Mouse (Mus musculus) frontal cortex, adult (tissue): ENCODE measurements around the gene Plau.

Source experiments
- ATAC-seq: cut with Nextera tagmentation; 2 replicates; pipeline ENCODE4 v1.9.2; 2017; ENCODE audit warnings: mild to moderate bottlenecking, moderate library complexity, mixed read lengths; ENCODE audit not compliant: low TSS enrichment

Gene Plau

GRCm38 (mm10) chr14:20836171-20836904 lies at the start of gene Plau:
Gene Plau (plus strand): TSS chr14:20836660.
- peak; percentile 32 for ATAC-seq

GRCm38 (mm10) chr14:20788151-20788550 lies 48.3 kb upstream of the Plau start:
- no peak for ATAC-seq

DNA sequence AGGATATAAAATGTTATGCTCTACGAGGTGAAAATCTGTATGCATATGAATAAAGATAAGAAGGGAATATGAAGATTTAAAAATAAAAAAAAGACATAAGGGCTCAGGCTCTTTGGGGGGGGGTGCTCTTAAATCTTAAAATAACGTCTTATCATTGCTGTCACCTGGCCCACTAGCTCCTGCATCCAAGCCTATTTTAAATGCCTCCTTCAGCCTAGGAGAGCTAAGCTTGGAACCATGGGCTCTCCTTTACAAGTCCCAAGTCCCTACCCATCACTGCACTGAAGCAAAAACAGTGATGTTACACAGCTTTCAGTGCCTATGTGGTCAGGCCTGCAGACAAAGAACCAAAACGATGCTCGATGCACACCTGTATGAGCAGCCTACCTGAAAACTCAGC lies 46.9 kb upstream of the Plau start:
- no peak for ATAC-seq

- peak; percentile 5; the same call in 1 of the 2 replicates for ATAC-seq
Observed at GRCm38 (mm10) chr14:20790445-20790844, 46.0 kb upstream of the Plau start.

GRCm38 (mm10) chr14:20790996-20791395 lies 45.5 kb upstream of the Plau start:
- ATAC-seq: peak; percentile 6; the same call in 1 of the 2 replicates

- ATAC-seq: 0 out of 2 replicates have a peak, but pooled peaks have one; percentile 4
Observed at GRCm38 (mm10) chr14:20791511-20792242, 44.8 kb upstream of the Plau start.

DNA sequence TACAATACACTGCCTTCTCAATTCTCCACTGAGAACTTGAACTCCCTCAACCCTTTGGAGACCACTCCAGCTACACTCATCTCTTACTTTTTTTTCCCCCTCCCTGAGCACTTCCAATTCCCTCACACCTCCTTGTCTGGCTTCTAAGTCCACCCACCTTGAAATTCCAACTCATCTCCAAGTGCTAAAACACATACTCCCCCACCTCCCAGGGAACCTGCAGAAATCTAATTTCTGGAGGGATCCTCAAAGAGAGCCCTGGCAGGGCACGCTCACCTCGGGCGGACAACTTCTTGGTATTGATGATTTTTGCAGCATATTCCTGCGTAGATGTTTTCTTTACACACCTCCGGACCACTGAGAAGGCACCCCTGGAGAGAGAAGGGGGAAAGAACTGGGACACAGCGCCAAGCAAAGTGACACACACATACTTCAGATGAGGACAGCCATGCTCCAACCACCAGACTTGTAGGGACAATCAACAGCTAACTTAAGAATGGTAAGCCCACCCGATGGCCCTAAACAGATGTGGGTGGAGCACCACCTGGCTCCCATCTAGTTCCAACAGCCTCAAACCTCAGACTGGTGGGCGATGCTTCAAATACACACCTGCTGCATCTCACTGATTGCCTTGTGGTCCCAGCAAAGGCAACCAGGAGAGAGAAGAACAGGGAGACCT lies 44.1 kb upstream of the Plau start:
- peak; percentile 17; the same call in 1 of the 2 replicates for ATAC-seq

DNA sequence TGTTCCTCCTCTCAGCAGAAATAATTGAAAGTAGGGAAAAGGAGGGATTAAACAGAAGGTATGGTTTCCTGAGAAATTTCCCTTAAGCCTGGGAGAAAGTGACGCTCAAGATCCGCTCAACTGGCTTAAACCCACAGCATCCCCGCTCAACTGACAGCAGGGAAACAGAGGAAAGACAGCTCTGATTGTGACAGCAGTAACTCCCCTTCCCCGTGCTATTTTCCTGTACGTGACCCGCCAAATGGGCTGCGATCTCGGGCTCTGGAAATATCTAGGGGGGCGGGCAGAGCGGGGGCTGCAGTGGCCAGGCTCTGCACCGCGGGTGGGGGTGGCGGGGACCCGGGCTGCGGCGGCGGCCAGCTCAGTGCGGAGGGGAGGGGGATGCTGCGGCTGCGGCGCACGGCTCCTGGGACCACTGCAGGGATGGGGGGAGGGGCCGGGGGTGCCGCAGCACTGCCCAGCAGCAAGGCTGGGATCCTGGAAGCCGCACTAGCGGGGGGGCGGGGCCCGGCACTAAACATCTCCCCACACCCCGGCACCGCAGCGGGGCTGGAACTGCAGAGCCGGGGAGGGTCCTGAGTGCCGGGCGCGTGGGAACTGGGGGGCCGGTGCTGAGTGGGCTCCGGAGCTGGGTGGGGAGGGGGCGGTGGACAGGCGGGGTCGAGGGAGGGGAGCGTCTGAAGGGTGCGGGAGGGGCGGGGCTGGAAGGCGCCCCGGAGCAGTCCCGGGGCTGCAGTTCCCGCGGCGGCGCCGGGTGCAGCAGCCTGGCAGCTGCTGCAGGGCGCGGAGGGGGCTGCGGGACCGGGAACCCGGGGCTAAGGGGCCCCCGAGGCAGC lies 43.3 kb upstream of the Plau start:
- no peak for ATAC-seq

DNA sequence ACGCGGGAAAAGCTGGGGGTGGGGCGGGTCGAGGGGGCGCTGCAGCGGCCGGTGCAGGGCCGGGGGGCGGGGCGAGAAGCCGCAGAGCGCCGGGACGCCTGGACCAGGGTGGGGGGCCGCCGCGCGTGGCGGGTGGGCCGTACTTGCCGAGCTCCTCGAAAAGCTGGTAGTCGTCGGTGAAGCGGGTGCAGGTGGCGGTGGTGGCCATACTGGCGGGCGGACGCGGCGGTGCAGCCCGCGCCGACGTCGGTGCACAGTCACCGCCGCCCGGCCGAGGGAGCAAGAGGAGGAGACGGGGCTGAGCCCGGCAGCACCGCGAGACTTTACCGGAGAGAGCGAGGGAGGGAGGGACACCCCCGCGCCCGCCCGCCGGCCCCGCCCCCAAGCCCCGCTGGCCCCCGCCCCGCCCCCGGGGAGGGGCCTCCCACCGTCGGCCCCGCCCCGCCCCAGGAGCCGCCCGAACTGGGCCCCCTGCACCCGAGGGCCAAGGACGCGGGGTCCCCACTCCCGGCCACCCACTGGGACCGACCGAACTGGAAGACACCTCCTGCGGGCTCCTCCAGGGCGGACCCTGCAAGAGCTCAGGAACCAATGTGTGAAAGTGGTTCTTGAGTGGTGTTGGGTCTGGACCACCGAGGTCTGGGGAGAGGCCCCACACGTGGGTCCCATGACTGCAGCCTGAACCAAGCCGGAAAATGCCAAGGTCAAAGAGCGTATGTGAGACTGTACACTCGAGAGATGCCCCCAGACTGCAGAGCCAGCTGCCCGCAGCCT lies 42.5 kb upstream of the Plau start, which contains the start of gene Camk2g:
Gene Camk2g, minus strand, starts transcription at position 331 of the 774 bp plus-strand sequence.
- ATAC-seq: peak; percentile 24; the same call in 1 of the 2 replicates

- ATAC-seq: no peak
Observed at GRCm38 (mm10) chr14:20794589-20794988, 41.9 kb upstream of the Plau start.

DNA sequence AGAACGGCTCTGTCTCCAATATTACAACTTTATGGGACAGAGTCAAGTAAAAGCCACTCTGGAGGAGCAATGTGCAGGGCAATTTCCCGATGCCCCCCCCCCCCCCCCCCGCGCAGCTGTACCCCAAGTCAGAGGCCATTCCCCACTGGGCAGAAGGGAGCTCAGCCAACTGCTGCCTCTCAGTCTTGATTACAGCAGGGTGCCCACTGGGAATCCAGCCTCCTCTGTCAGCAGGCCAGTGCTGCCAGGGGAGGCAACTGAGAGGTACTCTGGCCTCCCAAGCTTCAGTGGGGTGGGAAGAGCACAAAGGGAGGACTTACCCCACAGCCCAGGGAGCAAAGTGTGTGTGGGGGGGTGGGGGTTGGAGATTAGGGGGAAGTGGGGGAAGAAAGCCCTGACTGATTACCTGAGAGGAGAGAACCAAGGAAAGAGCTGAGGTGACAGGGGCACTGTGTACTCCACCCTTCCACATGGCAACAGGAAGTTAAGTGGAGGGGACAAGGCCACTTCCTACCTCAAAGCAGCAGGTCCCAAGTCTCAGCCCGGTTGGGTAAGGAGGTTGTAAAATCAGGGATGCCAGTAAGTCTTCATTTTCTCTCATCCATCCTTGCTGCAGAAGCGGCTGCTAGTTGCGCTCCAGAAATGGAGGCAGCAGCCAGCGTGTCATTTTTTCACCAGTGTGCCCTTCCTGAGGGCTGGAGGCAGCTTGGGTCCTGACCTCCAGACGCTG lies 40.9 kb upstream of the Plau start:
- ATAC-seq: no peak

- ATAC-seq: no peak
Observed at GRCm38 (mm10) chr14:20796170-20796569, 40.3 kb upstream of the Plau start.

DNA sequence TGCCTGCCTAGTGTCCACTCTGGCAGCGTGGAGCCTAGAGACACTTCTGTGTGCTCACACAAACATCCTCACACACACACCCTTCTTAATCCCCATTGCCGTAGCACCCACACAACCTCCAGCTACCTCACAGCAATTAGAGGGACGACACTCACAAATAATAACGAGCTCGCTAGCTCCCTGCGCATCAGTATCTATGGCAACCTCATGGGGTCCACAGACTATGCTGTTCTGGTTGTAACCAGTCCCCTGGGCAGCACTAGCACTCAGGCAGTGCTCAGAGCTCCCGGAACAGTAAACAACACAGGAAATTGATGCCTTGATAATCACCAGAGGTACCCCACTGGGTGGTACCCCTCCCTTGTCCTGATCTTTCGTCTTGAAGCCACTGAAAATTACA lies 39.8 kb upstream of the Plau start:
- ATAC-seq: no peak

DNA sequence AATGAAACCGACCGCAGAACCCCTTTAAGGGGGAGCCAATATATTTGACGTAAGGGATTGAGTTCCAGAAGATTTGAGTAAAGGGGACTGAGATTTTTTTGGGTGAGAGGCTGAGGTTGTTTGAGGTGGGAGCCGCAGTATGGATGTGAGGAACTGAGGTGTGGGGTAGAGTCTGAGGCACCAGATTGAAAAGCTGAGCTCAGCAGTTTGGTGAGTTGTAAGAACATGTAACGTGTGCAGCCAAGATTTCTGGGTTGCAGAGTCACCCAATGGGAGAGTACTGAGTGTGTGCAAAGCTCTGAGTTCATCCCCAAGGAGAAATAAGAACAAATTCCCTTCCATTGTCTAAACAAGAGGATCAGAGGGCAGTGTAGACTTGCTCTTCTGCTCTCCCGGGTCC lies 38.2 kb upstream of the Plau start:
- no peak for ATAC-seq

DNA sequence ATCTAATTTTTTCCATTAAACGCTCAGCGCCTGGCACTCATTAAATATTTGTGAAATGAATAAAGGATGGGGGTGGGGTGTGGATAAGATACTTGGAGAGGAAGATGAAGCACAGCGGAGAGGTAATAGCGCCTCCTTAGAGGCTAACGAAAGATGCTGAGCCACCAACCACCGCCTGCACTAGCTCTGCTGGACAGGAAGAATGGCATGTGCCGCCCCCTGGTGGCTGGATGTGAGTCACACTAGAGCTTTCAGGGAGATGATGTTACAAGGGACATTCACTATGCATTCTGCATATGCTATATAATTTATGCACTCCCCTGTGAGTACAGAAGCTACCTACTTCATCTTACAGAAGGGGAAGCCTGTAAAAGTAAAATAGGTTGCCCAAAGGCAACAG lies 37.7 kb upstream of the Plau start:
- ATAC-seq: peak; percentile 78

DNA sequence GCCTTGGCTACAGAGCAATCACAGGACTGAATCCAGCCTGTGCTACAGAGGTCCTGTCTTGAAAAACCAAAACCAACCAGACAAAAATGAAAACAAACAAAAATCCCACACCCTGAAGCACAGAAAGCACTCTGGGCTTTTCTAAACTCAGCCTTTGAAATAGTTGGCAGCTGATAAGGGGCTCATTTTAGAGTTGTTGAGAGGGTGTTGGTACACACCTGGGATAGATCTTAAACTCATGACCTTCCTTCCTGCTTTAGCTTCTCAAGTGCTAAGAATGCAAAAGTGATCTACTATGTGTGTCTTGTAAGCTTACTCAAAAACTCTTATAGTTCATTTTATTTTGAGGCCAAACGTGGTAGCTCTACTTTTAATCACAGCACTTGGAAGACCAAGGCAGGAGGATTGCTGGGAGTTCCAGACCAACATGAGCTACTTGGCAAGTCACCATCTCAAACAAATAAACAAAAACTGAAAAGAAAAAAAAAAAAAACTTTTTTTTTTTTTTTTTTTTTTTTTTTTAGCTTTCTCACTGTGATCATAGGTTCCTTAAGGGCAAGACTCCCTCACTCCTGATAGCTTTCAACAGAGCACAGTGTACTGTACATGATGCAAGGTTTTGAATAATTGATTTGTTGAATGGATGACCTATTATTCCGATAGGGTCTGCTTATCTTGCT lies 33.4 kb upstream of the Plau start:
- peak; percentile 20 for ATAC-seq

DNA sequence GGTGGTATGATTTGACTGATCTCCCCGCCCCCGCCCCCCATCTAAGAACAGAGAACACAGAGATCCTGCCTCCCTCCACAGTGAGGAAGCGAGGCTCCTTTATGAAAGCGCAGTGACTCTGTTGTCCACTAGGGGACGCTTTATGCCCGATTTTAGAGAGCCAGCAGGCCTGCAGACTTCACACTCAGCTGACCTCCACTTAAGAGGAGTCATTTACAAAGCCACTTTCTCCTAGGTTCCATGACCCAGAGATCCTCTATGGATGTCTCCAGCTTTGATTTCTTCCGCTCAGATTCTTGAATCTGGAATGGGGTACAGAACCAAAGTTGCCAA lies 32.9 kb upstream of the Plau start:
- ATAC-seq: peak; percentile 69

GRCm38 (mm10) chr14:20804481-20804880 lies 32.0 kb upstream of the Plau start:
- no peak for ATAC-seq

DNA sequence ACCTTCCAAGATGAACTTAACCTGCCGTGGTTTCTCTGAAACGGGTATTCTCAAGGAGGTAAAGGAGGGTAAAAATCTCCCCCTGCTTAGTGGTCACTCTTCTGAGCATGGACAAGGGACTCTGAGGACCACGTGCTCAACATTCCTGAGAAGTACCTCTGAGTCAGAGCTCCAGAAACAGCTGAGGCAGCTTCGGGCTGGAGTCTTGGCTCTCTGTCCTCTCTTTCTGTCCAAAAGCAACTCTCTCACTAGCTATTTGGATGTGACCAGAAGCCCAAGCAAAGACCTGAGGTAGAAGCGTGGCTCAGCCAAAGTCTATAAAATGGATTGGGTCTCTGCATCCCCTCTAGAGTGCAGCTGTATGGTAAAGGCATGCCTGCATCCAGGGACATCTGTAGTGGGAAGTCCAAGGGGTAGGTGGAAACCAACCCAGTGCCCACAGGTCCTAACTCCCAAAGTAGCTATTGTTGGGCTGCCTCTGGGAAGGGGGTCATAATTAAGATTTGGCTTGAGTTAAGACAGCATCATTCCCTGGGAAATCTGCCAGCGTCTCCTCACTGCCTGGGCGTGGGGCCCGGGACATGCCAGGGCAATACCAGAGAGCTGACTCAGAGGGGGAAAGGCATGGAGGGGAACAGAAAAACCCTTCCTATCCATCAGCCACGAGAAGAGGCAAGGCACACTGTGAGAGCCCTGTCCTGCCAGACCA lies 31.3 kb upstream of the Plau start:
- peak; percentile 67 for ATAC-seq
